In the genomic region with DNA sequence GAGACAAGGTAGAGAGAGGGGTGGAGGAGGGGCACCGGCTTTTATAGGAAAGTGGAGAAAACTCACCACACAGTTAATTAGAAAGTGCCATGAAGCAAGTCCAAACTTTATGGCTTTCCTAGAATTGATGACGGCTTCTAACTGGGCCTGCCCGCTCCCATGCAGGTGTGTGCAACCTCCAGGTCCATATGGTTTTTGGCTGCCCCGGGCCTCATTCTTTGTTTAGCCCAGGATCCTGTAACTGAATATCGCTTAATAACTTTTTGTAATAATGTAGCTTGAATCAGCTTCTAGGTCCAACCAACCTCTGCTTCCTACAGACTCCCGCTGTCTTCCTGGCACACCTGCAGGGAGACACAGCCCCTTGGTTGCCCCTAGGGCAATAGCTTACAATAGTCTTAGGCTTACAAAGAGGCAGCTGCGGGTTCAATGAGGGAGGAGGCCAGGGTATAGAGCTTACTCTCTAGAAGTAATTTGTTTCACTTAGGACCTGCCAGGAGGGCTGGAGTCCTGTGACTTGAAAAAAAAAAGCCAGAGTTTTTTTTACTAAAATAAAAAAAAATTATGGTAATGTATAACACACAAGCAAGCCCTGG, we compare ENCODE assay signal across 26 mouse cellular contexts.
A peak's percentile ranks its signal among the peaks of the same experiment; 100 is the strongest.
DNase-seq lines count a peak whose midpoint lies in the region; ATAC-seq and TF ChIP-seq lines count a peak whose summit lies in the region.
"Had no signal": no experiment of that assay in that cellular context is flagged by ENCODE, and none has a peak within 500 bp of the region (broad histone marks: within the 10 kb centered on the region; RNA-seq: fewer than 3 reads in every experiment).

No protein-coding gene starts in this region.

- no peak overlapping the region for H3K9ac ChIP-seq in kidney, embryonic 15.5 days
- H3K9ac ChIP-seq in ES-Bruce4 (ENCODE audit: low read depth, poor library complexity, severe bottlenecking) = no peak overlapping the region
- no peak overlapping the region for H3K9ac ChIP-seq in limb, embryonic 11.5 days (ENCODE audit: low read length)
- H3K9ac ChIP-seq: intestine, embryonic 15.5 days; lung, embryonic 15.5 days; midbrain, embryonic 12.5 days; neural tube, embryonic 12.5 days had no signal

- no peaks in the 10 kb centered on the region for H3K36me3 ChIP-seq in kidney, embryonic 15.5 days
- H3K36me3 ChIP-seq in E14TG2a.4 (ENCODE audit: insufficient read depth, low read length) (peaks cover 14% of the 10 kb centered on the region; the same call in 1 of the 2 replicates), ES-Bruce4 (ENCODE audit: control insufficient read depth, insufficient read depth, low read length, poor library complexity, severe bottlenecking) (no peaks in the 10 kb centered on the region)
- H3K36me3 ChIP-seq in limb, embryonic 11.5 days (ENCODE audit: control insufficient read depth, insufficient read depth, low read length) = no peaks in the 10 kb centered on the region
- H3K36me3 ChIP-seq: intestine, embryonic 15.5 days; lung, embryonic 15.5 days; midbrain, embryonic 12.5 days; neural tube, embryonic 12.5 days had no signal

- no peak for TF ChIP-seq POLR2A in ES-Bruce4 (IDR thresholded peaks at IDR 0.05; ENCODE audit: insufficient read depth, low read length)

- no peak for ATAC-seq in kidney, embryonic 15.5 days (replicated peaks; ENCODE audit: low FRiP score)
- ATAC-seq in limb, embryonic 11.5 days (ENCODE audit: insufficient number of reproducible peaks, low FRiP score, low TSS enrichment, low read depth) = peak; percentile 79
- ATAC-seq: activated CD4-positive, CD25-positive, alpha-beta regulatory T cell, adult 4 months; forebrain, embryonic 14.5 days; hindbrain, postnatal 0 days; intestine, embryonic 15.5 days had no signal

- no peak overlapping the region for H3K4me2 ChIP-seq in kidney, embryonic 15.5 days
- H3K4me2 ChIP-seq in limb, embryonic 11.5 days (ENCODE audit: low read depth, severe bottlenecking) = no peak overlapping the region
- H3K4me2 ChIP-seq: intestine, embryonic 15.5 days; liver, embryonic 11.5 days; lung, embryonic 15.5 days; midbrain, embryonic 12.5 days; neural tube, embryonic 12.5 days had no signal

- TF ChIP-seq EP300 in ES-Bruce4 (IDR thresholded peaks at IDR 0.05; ENCODE audit: insufficient read depth, low read depth, low read length) = peak; percentile 90

- H3K27ac ChIP-seq in kidney, embryonic 15.5 days = peak overlapping the region; percentile 87
- H3K27ac ChIP-seq in ES-Bruce4 (ENCODE audit: insufficient read depth, low read length) = peak overlapping the region; percentile 63
- H3K27ac ChIP-seq in limb, embryonic 11.5 days (replicated peaks; ENCODE audit: low read depth, low read length) = no peak overlapping the region; the same call in 1 of the 2 replicates
- H3K27ac ChIP-seq: hindbrain, postnatal 0 days; intestine, embryonic 15.5 days; layer of hippocampus, adult 2 months; left cerebral cortex, adult 2 months; lung, embryonic 15.5 days; midbrain, embryonic 12.5 days; neural tube, embryonic 12.5 days had no signal

- DNase-seq in kidney, postnatal 14 days = no peak
- peak; percentile 64 for DNase-seq in limb, embryonic 11.5 days (ENCODE audit: low spot score)
- no peak for DNase-seq in B cell, adult 2 months
- no peak for DNase-seq in left cerebral cortex, postnatal 36 days (ENCODE audit: low spot score in 2 of 2)
- DNase-seq: adrenal gland, adult 2 months; adrenal gland, postnatal 36 days; cerebellum, adult 2 months; cerebellum, postnatal 14 days; heart, postnatal 14 days; kidney, postnatal 25 days; right cerebral cortex, adult 18-20 months; thymus, postnatal 4 days had no signal

- no peak overlapping the region for H3K4me3 ChIP-seq in kidney, embryonic 15.5 days (replicated peaks)
- H3K4me3 ChIP-seq in E14TG2a.4 (replicated peaks; ENCODE audit: low read length) (peak overlapping the region; percentile 68), ES-Bruce4 (ENCODE audit: low read depth, low read length) (peak overlapping the region; percentile 20; the same call in 1 of the 2 replicates)
- no peak overlapping the region for H3K4me3 ChIP-seq in limb, embryonic 11.5 days (ENCODE audit: low read depth, low read length)
- H3K4me3 ChIP-seq: intestine, embryonic 15.5 days; layer of hippocampus, adult 2 months; left cerebral cortex, adult 2 months; lung, embryonic 15.5 days; midbrain, embryonic 12.5 days; myocyte; neural tube, embryonic 12.5 days had no signal

- peaks cover 3% of the 10 kb centered on the region; the same call in 1 of the 2 replicates for H3K9me3 ChIP-seq in kidney, embryonic 15.5 days (replicated peaks)
- H3K9me3 ChIP-seq in E14TG2a.4 (ENCODE audit: low read length) (peaks cover 12% of the 10 kb centered on the region), ES-Bruce4 (replicated peaks; ENCODE audit: control insufficient read depth, insufficient read depth, low read length, poor library complexity, severe bottlenecking) (no peaks in the 10 kb centered on the region)
- H3K9me3 ChIP-seq in limb, embryonic 11.5 days (ENCODE audit: control insufficient read depth, low read length) = peaks cover 3% of the 10 kb centered on the region; the same call in 1 of the 2 replicates
- H3K9me3 ChIP-seq: intestine, embryonic 15.5 days; lung, embryonic 15.5 days; midbrain, embryonic 12.5 days had no signal

- intact Hi-C loops in left cerebral cortex, postnatal 36 days (cut with DNase I) = no loop called here

- 46% methylated on average over 7 of the region's 7 CpGs for WGBS in kidney, embryonic 15.5 days
- WGBS in limb, embryonic 11.5 days = 25% methylated on average over 7 of the region's 7 CpGs

- no peaks in the 10 kb centered on the region for H3K27me3 ChIP-seq in kidney, embryonic 15.5 days
- H3K27me3 ChIP-seq in E14TG2a.4 (ENCODE audit: insufficient read depth, low read length) (no peaks in the 10 kb centered on the region), ES-Bruce4 (ENCODE audit: control insufficient read depth, insufficient read depth, low read length, poor library complexity, severe bottlenecking) (no peaks in the 10 kb centered on the region)
- no peaks in the 10 kb centered on the region for H3K27me3 ChIP-seq in limb, embryonic 11.5 days (ENCODE audit: control insufficient read depth, insufficient read depth, low read length)
- H3K27me3 ChIP-seq: intestine, embryonic 15.5 days; lung, embryonic 15.5 days; midbrain, embryonic 12.5 days; neural tube, embryonic 12.5 days had no signal

- TF ChIP-seq CTCF in E14TG2a.4 (conservative IDR thresholded peaks at IDR 0.05; ENCODE audit: low read length) (no peak), ES-Bruce4 (IDR thresholded peaks at IDR 0.05; ENCODE audit: low read depth, low read length) (no peak)

- H3K4me1 ChIP-seq in kidney, embryonic 15.5 days = peaks cover 64% of the 10 kb centered on the region
- H3K4me1 ChIP-seq in E14TG2a.4 (replicated peaks; ENCODE audit: low read depth, low read length) (peaks cover 85% of the 10 kb centered on the region), ES-Bruce4 (ENCODE audit: control insufficient read depth, insufficient read depth, low read length) (no peaks in the 10 kb centered on the region)
- peaks cover 28% of the 10 kb centered on the region for H3K4me1 ChIP-seq in limb, embryonic 11.5 days (ENCODE audit: control insufficient read depth, insufficient read depth, low read length)

Comparison
In these comparisons a context has a peak if more than half of its experiments do, and no peak if none do; other contexts are left out.
1. H3K4me3 ChIP-seq: peak in E14TG2a.4 (single experiment) and ES-Bruce4 (single experiment); none in kidney, embryonic 15.5 days (single experiment) and limb, embryonic 11.5 days (single experiment).